In genomic region chr6:89455523-89456000, GRCm38 (mm10) we compare ENCODE assay signal across 9 mouse cellular contexts.
DNase-seq lines count a peak whose midpoint lies in the region; ATAC-seq and TF ChIP-seq lines count a peak whose summit lies in the region.
"Had no signal": no experiment of that assay in that cellular context is flagged by ENCODE, and none has a peak within 500 bp of the region (broad histone marks: within the 10 kb centered on the region; RNA-seq: fewer than 3 reads in every experiment).

No protein-coding gene starts in this region.

- DNase-seq in lung, embryonic 14.5 days = peak; percentile 67
- DNase-seq in lung, adult 18-20 months = no peak
- DNase-seq in MEL-GATA-1-ER (ENCODE audit: extremely low read depth, low read depth) = peak; percentile 98
- DNase-seq in left cerebral cortex, adult 2 months (ENCODE audit: extremely low spot score in 1 of 2, low spot score in 2 of 2) = no peak
- DNase-seq in left cerebral cortex, postnatal 14 days (ENCODE audit: low spot score in 2 of 2) = no peak
- DNase-seq: kidney, postnatal 36 days had no signal

- H3K9ac ChIP-seq in lung, embryonic 14.5 days = no peak overlapping the region
- no peak overlapping the region for H3K9ac ChIP-seq in heart, embryonic 11.5 days (ENCODE audit: low read depth, low read length)
- H3K9ac ChIP-seq in liver, embryonic 16.5 days (ENCODE audit: low read depth, low read length) = no peak overlapping the region
- no peak overlapping the region for H3K9ac ChIP-seq in hindbrain, embryonic 13.5 days

- WGBS in lung, embryonic 14.5 days = 76% methylated on average over 4 of the region's 4 CpGs
- 34% methylated on average over 4 of the region's 4 CpGs for WGBS in heart, embryonic 11.5 days (ENCODE audit: insufficient replicate concordance)
- 25% methylated on average over 4 of the region's 4 CpGs for WGBS in liver, embryonic 16.5 days (ENCODE audit: insufficient replicate concordance)
- 77% methylated on average over 4 of the region's 4 CpGs for WGBS in hindbrain, embryonic 13.5 days

- no peak for TF ChIP-seq CTCF in lung, embryonic 14.5 days (IDR thresholded peaks at IDR 0.05; ENCODE audit: low read depth)
- no peak for TF ChIP-seq CTCF in left cerebral cortex, adult 2 months (IDR thresholded peaks at IDR 0.05)

- no peak overlapping the region for H3K27ac ChIP-seq in lung, embryonic 14.5 days (ENCODE audit: low read depth)
- H3K27ac ChIP-seq in heart, embryonic 11.5 days (ENCODE audit: low read depth, low read length) = peak overlapping the region; percentile 46
- peak overlapping the region; percentile 57 for H3K27ac ChIP-seq in liver, embryonic 16.5 days (ENCODE audit: low read length)
- H3K27ac ChIP-seq in left cerebral cortex, adult 2 months = no peak overlapping the region
- H3K27ac ChIP-seq in hindbrain, embryonic 13.5 days = no peak overlapping the region

- no peaks in the 10 kb centered on the region for H3K27me3 ChIP-seq in lung, embryonic 14.5 days (ENCODE audit: insufficient read depth, low read length)
- H3K27me3 ChIP-seq in heart, embryonic 11.5 days (ENCODE audit: control insufficient read depth, insufficient read depth, low read length) = no peaks in the 10 kb centered on the region
- H3K27me3 ChIP-seq in liver, embryonic 16.5 days (ENCODE audit: control insufficient read depth, insufficient read depth, low read depth, low read length) = no peaks in the 10 kb centered on the region
- no peaks in the 10 kb centered on the region for H3K27me3 ChIP-seq in hindbrain, embryonic 13.5 days

- peaks cover 10% of the 10 kb centered on the region; the same call in 1 of the 2 replicates for H3K4me1 ChIP-seq in lung, embryonic 14.5 days (ENCODE audit: insufficient read depth)
- H3K4me1 ChIP-seq in heart, embryonic 11.5 days (ENCODE audit: control insufficient read depth, insufficient read depth, low read length) = peaks cover 39% of the 10 kb centered on the region
- peaks cover 16% of the 10 kb centered on the region for H3K4me1 ChIP-seq in liver, embryonic 16.5 days (ENCODE audit: control insufficient read depth, low read depth, low read length)
- peaks cover 17% of the 10 kb centered on the region for H3K4me1 ChIP-seq in hindbrain, embryonic 13.5 days (replicated peaks)

- H3K4me3 ChIP-seq in lung, embryonic 14.5 days (ENCODE audit: low read depth, low read length) = no peak overlapping the region
- H3K4me3 ChIP-seq in heart, embryonic 11.5 days (ENCODE audit: low read depth, low read length) = no peak overlapping the region
- no peak overlapping the region for H3K4me3 ChIP-seq in liver, embryonic 16.5 days (ENCODE audit: low read depth, low read length)
- no peak overlapping the region for H3K4me3 ChIP-seq in left cerebral cortex, adult 2 months
- H3K4me3 ChIP-seq in hindbrain, embryonic 13.5 days = no peak overlapping the region

- H3K9me3 ChIP-seq in lung, embryonic 14.5 days (ENCODE audit: low read depth, low read length) = no peaks in the 10 kb centered on the region
- H3K9me3 ChIP-seq in heart, embryonic 11.5 days (replicated peaks; ENCODE audit: control insufficient read depth, low read length) = no peaks in the 10 kb centered on the region
- no peaks in the 10 kb centered on the region for H3K9me3 ChIP-seq in liver, embryonic 16.5 days (replicated peaks; ENCODE audit: control insufficient read depth, low read length)
- no peaks in the 10 kb centered on the region for H3K9me3 ChIP-seq in hindbrain, embryonic 13.5 days

- intact Hi-C loops in left cerebral cortex, adult 2 months (cut with DNase I) = no loop called here
- intact Hi-C loops in left cerebral cortex, postnatal 14 days (cut with DNase I) = loop anchor here (5.0 kb wide), 1 partner anchor 93 kb away; the partner anchor contains the start of gene Plxna1

- no peak for ATAC-seq in lung, embryonic 14.5 days (ENCODE audit: insufficient read depth)
- peak; percentile 63 for ATAC-seq in heart, embryonic 11.5 days (replicated peaks; ENCODE audit: insufficient number of reproducible peaks, low FRiP score, low TSS enrichment)
- ATAC-seq in liver, embryonic 16.5 days (ENCODE audit: low read depth) = peak; percentile 91
- no peak for ATAC-seq in hindbrain, embryonic 13.5 days (ENCODE audit: low FRiP score)

- H3K4me2 ChIP-seq in lung, embryonic 14.5 days = no peak overlapping the region
- no peak overlapping the region for H3K4me2 ChIP-seq in heart, embryonic 11.5 days
- H3K4me2 ChIP-seq in liver, embryonic 16.5 days (ENCODE audit: low read depth, low read length) = peak overlapping the region; percentile 22; the same call in 1 of the 2 replicates
- H3K4me2 ChIP-seq in hindbrain, embryonic 13.5 days = no peak overlapping the region

- H3K36me3 ChIP-seq in lung, embryonic 14.5 days (ENCODE audit: insufficient read depth) = no peaks in the 10 kb centered on the region
- no peaks in the 10 kb centered on the region for H3K36me3 ChIP-seq in heart, embryonic 11.5 days (ENCODE audit: control insufficient read depth, insufficient read depth, low read length)
- no peaks in the 10 kb centered on the region for H3K36me3 ChIP-seq in liver, embryonic 16.5 days (ENCODE audit: control insufficient read depth, insufficient read depth)
- H3K36me3 ChIP-seq in hindbrain, embryonic 13.5 days = no peaks in the 10 kb centered on the region

Comparison
In these comparisons a context has a peak if more than half of its experiments do, and no peak if none do; other contexts are left out.
1. DNase-seq: peak in lung, embryonic 14.5 days (single experiment) and MEL-GATA-1-ER (single experiment); none in lung, adult 18-20 months (0 of 2), left cerebral cortex, adult 2 months (0 of 2) and left cerebral cortex, postnatal 14 days (0 of 2).
2. ATAC-seq: peak in heart, embryonic 11.5 days (single experiment) and liver, embryonic 16.5 days (single experiment); none in lung, embryonic 14.5 days (single experiment) and hindbrain, embryonic 13.5 days (single experiment).
3. H3K27ac ChIP-seq: peak in heart, embryonic 11.5 days (single experiment) and liver, embryonic 16.5 days (single experiment); none in lung, embryonic 14.5 days (single experiment), left cerebral cortex, adult 2 months (single experiment) and hindbrain, embryonic 13.5 days (single experiment).